Mouse (Mus musculus) stomach, postnatal 0 days (tissue): ENCODE results near the gene Ltbp1.
A peak's percentile ranks its signal among the peaks of the same experiment; 100 is the strongest.

Experiments used
- CTCF ChIP-seq: IDR thresholded peaks from 2 replicates; pipeline ENCODE4 v1.5.1; 2016; ENCODE audit warnings: antibody characterized with exemption, low read depth, mild to moderate bottlenecking, moderate library complexity
- EP300 ChIP-seq: optimal IDR thresholded peaks from 2 replicates; pipeline ENCODE3; 2016; ENCODE audit warnings: antibody characterized with exemption

DNA sequence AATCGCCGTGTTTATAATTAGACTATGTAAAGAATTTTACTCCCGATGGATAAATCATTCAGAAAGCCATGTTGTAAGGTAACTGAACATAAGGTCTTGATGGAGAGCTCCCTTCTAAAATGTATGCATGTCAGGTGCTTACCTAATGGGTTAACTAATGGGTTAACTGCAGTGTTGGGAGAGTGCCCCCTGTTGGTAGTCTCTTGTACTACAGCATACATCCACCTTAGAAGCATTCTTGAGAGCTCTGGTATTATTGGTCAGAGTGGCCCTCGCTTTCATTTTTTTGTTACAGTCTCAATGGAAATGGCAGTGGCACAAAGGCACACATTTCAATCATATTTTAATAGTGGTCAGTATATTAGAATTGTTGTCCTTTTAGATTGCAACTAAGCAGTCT, 364.8 kb downstream of the Ltbp1 start:
- TF ChIP-seq EP300 (no peak), CTCF (peak; percentile 74)
